Mouse (Mus musculus) myocyte (in vitro differentiated cells): ENCODE measurements around the gene Anks1b. TPM values are rescaled to one million over a fixed set of nuclear protein-coding genes. Genes with fewer than 3 reads are reported as not detected.

ENCODE experiments used
- H3K27me3 ChIP-seq: one replicate; pipeline ENCODE4 v1.6.1; 2011; ENCODE audit not compliant: control insufficient read depth, insufficient read depth, insufficient read length
- H3K36me3 ChIP-seq: one replicate; pipeline ENCODE4 v1.6.1; 2011; ENCODE audit not compliant: control insufficient read depth, insufficient read depth
- H3K4me2 ChIP-seq: one replicate; pipeline ENCODE4 v1.6.1; 2011; ENCODE audit warnings: low read depth, control low read depth
- H3K4me3 ChIP-seq: one replicate; pipeline ENCODE4 v1.5.1; 2011; ENCODE audit warnings: mild to moderate bottlenecking, control low read depth, moderate library complexity
- H3K79me2 ChIP-seq: one replicate; pipeline ENCODE4 v1.6.1; 2011; ENCODE audit not compliant: control insufficient read depth, insufficient read depth
- H3ac ChIP-seq: one replicate; pipeline ENCODE4 v1.6.1; 2011; ENCODE audit not compliant: control insufficient read depth, insufficient read length
- CEBPB ChIP-seq: IDR thresholded peaks from 2 replicates; pipeline ENCODE4 v1.6.1; 2011; ENCODE audit warnings: mild to moderate bottlenecking, moderate library complexity; ENCODE audit not compliant: poor library complexity, insufficient read depth, severe bottlenecking
- E2F4 ChIP-seq: IDR thresholded peaks from one replicate; pipeline ENCODE4 v1.6.1; 2011; ENCODE audit warnings: mild to moderate bottlenecking, control low read depth, moderate library complexity; ENCODE audit not compliant: insufficient read depth
- MAX ChIP-seq: IDR thresholded peaks from one replicate; pipeline ENCODE4 v1.6.1; 2011; ENCODE audit warnings: low read depth, mild to moderate bottlenecking, control low read depth
- MYOD1 ChIP-seq, 3 experiments: IDR thresholded peaks; one replicate each; pipeline ENCODE4 v1.6.1; 2011; ENCODE audit warnings: control low read depth in 2 of 3, low read depth in 2 of 3, mild to moderate bottlenecking in 2 of 3, moderate library complexity in 1 of 3; ENCODE audit not compliant: insufficient read length in 2 of 3, control insufficient read depth in 1 of 3
- MYOG ChIP-seq, 3 experiments: IDR thresholded peaks; one replicate each; pipeline ENCODE4 v1.6.1; 2011; ENCODE audit warnings: control low read depth in 2 of 3, low read depth in 2 of 3, mild to moderate bottlenecking in 2 of 3; ENCODE audit not compliant: insufficient read length in 2 of 3, control insufficient read depth in 1 of 3, insufficient read depth in 1 of 3
- POLR2A ChIP-seq: IDR thresholded peaks from one replicate; pipeline ENCODE4 v1.6.1; 2011; ENCODE audit warnings: low read depth, mild to moderate bottlenecking, control low read depth, moderate library complexity; ENCODE audit not compliant: insufficient read length
- POLR2AphosphoS2 ChIP-seq: IDR thresholded peaks from one replicate; pipeline ENCODE4 v1.6.1; 2011; ENCODE audit warnings: low read depth, control low read depth; ENCODE audit not compliant: insufficient read length
- REST ChIP-seq: IDR thresholded peaks from one replicate; pipeline ENCODE4 v1.6.1; 2011; ENCODE audit warnings: mild to moderate bottlenecking, control low read depth, moderate library complexity; ENCODE audit not compliant: insufficient read depth, insufficient read length
- SRF ChIP-seq: IDR thresholded peaks from one replicate; pipeline ENCODE4 v1.6.1; 2011; ENCODE audit warnings: low read depth; ENCODE audit not compliant: control insufficient read depth, insufficient read length
- TCF12 ChIP-seq: IDR thresholded peaks from one replicate; pipeline ENCODE4 v1.6.1; 2011; ENCODE audit warnings: mild to moderate bottlenecking, control low read depth; ENCODE audit not compliant: poor library complexity, insufficient read depth, severe bottlenecking
- TCF3 ChIP-seq: IDR thresholded peaks from one replicate; pipeline ENCODE4 v1.6.1; 2011; ENCODE audit warnings: low read depth, control low read depth; ENCODE audit not compliant: insufficient read length
- USF1 ChIP-seq: IDR thresholded peaks from one replicate; pipeline ENCODE4 v1.6.1; 2011; ENCODE audit warnings: low read depth, mild to moderate bottlenecking, control low read depth, moderate library complexity
- polyA plus RNA-seq: library from polyadenylated mRNA; unstranded; fragments of >200 nt; fragmentation: generic; extraction: Trizol; gene quantifications from one replicate; pipeline ENCODE4 v1.2.1, GENCODE M21; 2012; ENCODE audit warnings: missing spikeins

Anks1b gene
- polyA plus RNA-seq, 1 experiment, result 0.13 TPM

DNA sequence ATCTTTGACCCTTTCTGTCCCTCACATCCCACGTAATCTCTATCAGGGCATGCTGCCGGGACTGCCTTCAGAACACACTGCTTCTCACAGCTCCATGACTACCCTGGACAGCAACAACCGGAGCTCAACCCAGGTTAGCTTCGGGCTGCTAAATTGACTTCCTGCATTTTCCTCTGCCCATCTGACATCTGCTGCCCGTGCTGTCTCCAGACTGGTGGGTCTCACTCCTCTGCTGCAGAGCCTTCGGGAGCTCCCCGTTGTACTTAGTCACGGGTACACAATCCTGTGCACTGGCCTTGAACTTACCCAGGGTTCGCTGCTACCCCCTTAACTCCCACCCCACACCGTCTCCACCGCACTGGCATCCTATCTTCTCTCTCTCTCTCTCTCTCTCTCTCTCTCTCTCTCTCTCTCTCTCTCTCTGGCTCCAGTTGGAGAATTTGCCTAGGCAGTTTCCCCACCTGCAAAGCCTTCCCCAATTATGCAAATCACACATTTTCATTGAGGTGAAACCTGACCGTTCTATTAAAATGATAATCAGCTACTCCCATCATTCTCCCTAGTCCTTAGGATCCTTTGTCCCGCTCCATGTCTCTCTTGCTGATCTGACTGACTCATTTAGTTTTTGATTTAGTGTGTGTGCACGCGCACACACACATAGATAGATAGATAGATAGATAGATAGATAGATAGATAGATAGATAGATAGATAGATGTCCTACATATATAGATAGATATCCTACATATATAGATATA is 898.3 kb downstream of the Anks1b start:
- TF ChIP-seq POLR2A (no peak), REST (peak; percentile 58), POLR2AphosphoS2 (no peak), E2F4 (no peak), MAX (no peak), MYOD1 (IDR thresholded peaks at IDR 0.05; ENCODE audit: control insufficient read depth in 1 of 3, insufficient read length in 2 of 3, low read depth in 2 of 3) (no peak)
- Histone ChIP-seq H3K79me2 (no peaks in the 10 kb centered on the region), H3K27me3 (no peaks in the 10 kb centered on the region), H3K4me3 (no peak overlapping the region), H3ac (no peak overlapping the region), H3K36me3 (no peaks in the 10 kb centered on the region), H3K4me2 (no peak overlapping the region)

DNA sequence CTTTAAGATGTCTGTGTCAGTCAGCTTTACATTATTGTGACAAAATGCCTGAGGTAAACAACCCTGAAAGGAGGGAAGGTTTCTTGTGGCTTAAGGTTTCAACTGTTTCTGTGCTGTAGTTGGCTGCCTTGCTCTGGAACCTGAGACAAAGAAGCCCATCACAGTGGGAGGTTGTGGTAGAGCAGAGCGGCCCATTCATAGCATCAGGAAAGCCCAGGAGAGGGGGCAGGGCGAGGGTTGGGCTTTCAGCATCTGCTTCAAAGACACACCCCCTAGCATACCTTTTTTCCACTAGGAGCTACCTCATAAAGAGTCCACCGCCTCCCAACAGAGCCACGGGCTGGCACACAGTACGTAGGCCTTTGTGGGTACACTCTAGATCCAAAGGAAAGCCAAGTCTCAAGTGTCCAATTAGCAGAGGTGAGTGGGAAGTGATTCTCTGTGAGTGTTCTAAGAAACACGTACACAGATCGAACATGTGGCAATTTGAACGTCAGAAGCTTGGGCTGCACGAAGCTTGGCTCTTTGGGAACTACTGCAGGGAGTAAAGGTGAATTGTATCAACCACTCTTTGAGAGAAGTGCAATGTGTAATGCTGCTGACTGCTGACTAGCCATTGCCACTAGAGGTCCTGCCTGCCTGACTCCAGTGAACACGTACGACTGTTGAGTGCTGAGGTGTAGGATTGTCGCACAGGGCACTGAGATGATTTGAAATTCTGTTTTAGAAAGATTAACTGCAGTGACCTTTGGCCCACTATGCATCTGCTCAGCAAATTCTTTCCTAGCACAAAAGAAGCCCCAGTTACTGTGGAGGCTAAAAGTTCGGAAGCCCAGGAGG is 906.5 kb downstream of the Anks1b start:
- TF ChIP-seq MYOG (IDR thresholded peaks at IDR 0.05; ENCODE audit: control insufficient read depth in 1 of 3, insufficient read depth in 1 of 3, insufficient read length in 2 of 3, low read depth in 2 of 3) (no peak), E2F4 (no peak), TCF3 (no peak), USF1 (no peak), CEBPB (no peak), MAX (no peak), POLR2A (no peak), REST (no peak), TCF12 (no peak), SRF (no peak), MYOD1 (IDR thresholded peaks at IDR 0.05; ENCODE audit: control insufficient read depth in 1 of 3, insufficient read length in 2 of 3, low read depth in 2 of 3) (no peak), POLR2AphosphoS2 (no peak)
- Histone ChIP-seq H3K27me3 (peaks cover under 1% of the 10 kb centered on the region), H3K4me2 (no peak overlapping the region), H3ac (no peak overlapping the region), H3K4me3 (no peak overlapping the region), H3K36me3 (no peaks in the 10 kb centered on the region), H3K79me2 (no peaks in the 10 kb centered on the region)

DNA sequence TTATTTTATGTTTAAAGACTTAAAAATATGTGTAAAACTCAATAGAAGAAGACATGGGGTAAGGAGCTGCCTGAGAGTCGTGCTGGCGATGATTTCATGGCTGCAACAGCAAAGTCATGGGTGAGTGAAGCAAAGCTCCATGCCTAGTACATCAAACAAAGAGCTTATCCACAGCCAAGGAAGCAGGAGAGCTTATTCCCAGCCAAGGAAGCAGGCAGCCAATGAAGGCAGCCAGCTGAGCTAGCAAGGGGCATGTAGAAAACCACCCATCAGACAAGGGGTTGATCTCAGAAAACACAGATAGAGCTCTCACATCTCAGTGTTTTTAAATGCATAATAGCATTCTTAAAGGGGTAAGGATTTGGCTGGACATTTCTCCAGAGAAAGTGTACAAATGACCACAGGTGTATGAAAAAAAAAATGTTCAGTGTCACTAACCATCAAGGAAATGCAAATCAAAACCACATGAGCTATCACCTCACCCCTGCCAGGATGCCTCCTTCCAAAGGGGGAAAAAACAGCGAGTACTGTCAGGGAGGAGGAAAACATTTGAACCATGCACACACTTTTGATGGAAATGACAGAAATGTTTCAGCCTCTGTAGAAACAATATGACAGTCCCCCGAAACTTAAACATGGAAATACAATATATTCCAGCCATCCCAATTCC is 911.8 kb downstream of the Anks1b start:
- peaks cover 9% of the 10 kb centered on the region for H3K27me3 ChIP-seq
- TF ChIP-seq CEBPB (no peak), TCF12 (no peak), E2F4 (no peak), USF1 (no peak), MYOG (IDR thresholded peaks at IDR 0.05; ENCODE audit: control insufficient read depth in 1 of 3, insufficient read depth in 1 of 3, insufficient read length in 2 of 3, low read depth in 2 of 3) (no peak), MAX (no peak), POLR2A (no peak), MYOD1 (IDR thresholded peaks at IDR 0.05; ENCODE audit: control insufficient read depth in 1 of 3, insufficient read length in 2 of 3, low read depth in 2 of 3) (no peak), SRF (no peak), POLR2AphosphoS2 (no peak), REST (no peak), TCF3 (no peak)

DNA sequence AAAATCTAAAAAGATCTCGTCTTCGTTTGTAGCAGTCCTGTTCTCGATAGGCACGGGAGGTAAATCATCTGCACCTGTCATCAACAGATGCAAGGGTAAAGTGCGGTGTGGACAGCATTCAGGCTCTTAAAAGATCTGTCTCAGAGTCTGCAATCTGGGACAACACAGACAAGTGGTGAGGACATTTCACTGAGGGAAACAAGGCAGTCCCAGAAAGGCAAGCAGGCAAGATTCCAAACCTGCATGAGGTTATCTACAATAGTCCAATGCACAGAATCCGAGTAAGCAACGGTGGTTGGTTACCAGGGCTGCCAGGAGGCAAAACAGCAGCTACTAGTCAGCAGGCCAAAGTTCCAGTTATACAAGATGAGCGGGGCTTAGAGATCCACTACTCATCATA is 912.4 kb downstream of the Anks1b start:
- Histone ChIP-seq H3ac (no peak overlapping the region), H3K4me3 (no peak overlapping the region), H3K27me3 (peaks cover 9% of the 10 kb centered on the region), H3K4me2 (no peak overlapping the region), H3K36me3 (no peaks in the 10 kb centered on the region), H3K79me2 (no peaks in the 10 kb centered on the region)
- TF ChIP-seq E2F4 (no peak), USF1 (no peak), TCF3 (no peak), POLR2AphosphoS2 (no peak), MYOD1 (IDR thresholded peaks at IDR 0.05; ENCODE audit: control insufficient read depth in 1 of 3, insufficient read length in 2 of 3, low read depth in 2 of 3) (no peak), REST (no peak), MYOG (IDR thresholded peaks at IDR 0.05; ENCODE audit: control insufficient read depth in 1 of 3, insufficient read depth in 1 of 3, insufficient read length in 2 of 3, low read depth in 2 of 3) (no peak), CEBPB (no peak), MAX (no peak), POLR2A (no peak), TCF12 (no peak), SRF (no peak)

More for the DNA sequence above, 911.8 kb downstream of the Anks1b start:
- Histone ChIP-seq H3K36me3 (no peaks in the 10 kb centered on the region), H3ac (no peak overlapping the region), H3K79me2 (no peaks in the 10 kb centered on the region), H3K4me2 (no peak overlapping the region), H3K4me3 (no peak overlapping the region)
